Mouse (Mus musculus) right cerebral cortex, postnatal 36 days (tissue): ENCODE measurements around the gene Khsrp.
"Not testable (repeated sequence)": the region's sequence is repeated elsewhere in the genome, so short reads cannot be mapped to it uniquely, and the experiment has no call there.

Experiments
- DNase-seq, 2 experiments: peaks; one replicate each; pipeline ENCODE4 v3.0.0; 2022; ENCODE audit warnings: low spot score in 2 of 2, mixed read lengths in 1 of 2

Gene Khsrp

GRCm38 (mm10) chr17:57030931-57031660 is at the start of gene Khsrp:
TSS of gene Khsrp (minus strand) at chr17:57031522.
- DNase-seq = no peak

GRCm38 (mm10) chr17:57079919-57080318 is 48.6 kb upstream of the Khsrp start:
- no peak for DNase-seq

GRCm38 (mm10) chr17:57078336-57078735 is 47.0 kb upstream of the Khsrp start, which contains the start of gene Dennd1c:
TSS of gene Dennd1c (minus strand) at chr17:57078514.
- no peak for DNase-seq

- DNase-seq = no peak
Observed at GRCm38 (mm10) chr17:57076916-57077315, 45.6 kb upstream of the Khsrp start.

GRCm38 (mm10) chr17:57070699-57071098 is 39.4 kb upstream of the Khsrp start:
- DNase-seq = no peak

- no peak for DNase-seq
Observed at GRCm38 (mm10) chr17:57070272-57070671, 39.0 kb upstream of the Khsrp start.

- no peak for DNase-seq
Observed at GRCm38 (mm10) chr17:57066908-57067307, 35.6 kb upstream of the Khsrp start.

- no peak for DNase-seq
Observed at GRCm38 (mm10) chr17:57063031-57063430, 31.7 kb upstream of the Khsrp start.

- no peak for DNase-seq
Observed at GRCm38 (mm10) chr17:57062548-57062947, 31.2 kb upstream of the Khsrp start.

- DNase-seq = no peak
Observed at GRCm38 (mm10) chr17:57062011-57062521, 30.7 kb upstream of the Khsrp start.

- no peak for DNase-seq
Observed at GRCm38 (mm10) chr17:57061069-57061468, 29.7 kb upstream of the Khsrp start.

GRCm38 (mm10) chr17:57060231-57060801 is 29.0 kb upstream of the Khsrp start:
- peak; percentile 94 to 95 for DNase-seq

GRCm38 (mm10) chr17:57059486-57059977 is 28.2 kb upstream of the Khsrp start, which contains the start of gene Slc25a23:
TSS of gene Slc25a23 (minus strand) at chr17:57059863.
- peak; percentile 73 to 78 for DNase-seq

GRCm38 (mm10) chr17:57058891-57059485 is 27.7 kb upstream of the Khsrp start, which contains the start of gene Crb3:
TSS of gene Crb3 (plus strand) at chr17:57059105.
- peak in 1 of 2 experiments; percentile 24 for DNase-seq

- DNase-seq = no peak
Observed at GRCm38 (mm10) chr17:57056246-57056645, 24.9 kb upstream of the Khsrp start.

GRCm38 (mm10) chr17:57051679-57052078 is 20.4 kb upstream of the Khsrp start:
- DNase-seq = not testable (repeated sequence)

- DNase-seq = no peak
Observed at GRCm38 (mm10) chr17:57048816-57049215, 17.5 kb upstream of the Khsrp start.

- no peak for DNase-seq
Observed at GRCm38 (mm10) chr17:57047406-57047805, 16.1 kb upstream of the Khsrp start.

GRCm38 (mm10) chr17:57041554-57041953 is 10.2 kb upstream of the Khsrp start, which contains the start of gene Slc25a41:
TSS of gene Slc25a41 (minus strand) at chr17:57041654.
- no peak for DNase-seq

GRCm38 (mm10) chr17:57038978-57039377 is 7.7 kb upstream of the Khsrp start:
- DNase-seq = no peak

- DNase-seq = no peak
Observed at GRCm38 (mm10) chr17:57032854-57033253, 1.5 kb upstream of the Khsrp start.
